Mouse (Mus musculus) ES-Bruce4 (cell line): ENCODE measurements around the gene Olfr693.

Source experiments
- CTCF ChIP-seq: IDR thresholded peaks from one replicate; pipeline ENCODE4 v1.8.1; 2011; ENCODE audit warnings: low read depth, low read length
- EP300 ChIP-seq: IDR thresholded peaks from 2 replicates; pipeline ENCODE4 v1.6.1; 2011; ENCODE audit warnings: low read depth, low read length; ENCODE audit not compliant: insufficient read depth
- POLR2A ChIP-seq: IDR thresholded peaks from one replicate; pipeline ENCODE4 v1.8.1; 2011; ENCODE audit warnings: low read length; ENCODE audit not compliant: insufficient read depth

- TF ChIP-seq CTCF: no peak
- TF ChIP-seq EP300: no peak
- no peak for TF ChIP-seq POLR2A
Observed at GRCm38 (mm10) chr7:106696891-106697290, 16.5 kb upstream of the Olfr693 start.
